Mouse (Mus musculus) T-helper 17 cell (primary cell): ENCODE results near the gene Prmt3.

Source experiments
- in situ Hi-C, 2 experiments: fragments of 300-600 bp; cut with MboI, MseI; formaldehyde crosslinking; loops; 1 replicate in 1 of 2; 2 replicates in 1 of 2; pipeline ENCODE4 v1.15.1; 2025; ENCODE audit warnings: high pct_unique_total_duplicates in 2 of 2

The Prmt3 gene

DNA sequence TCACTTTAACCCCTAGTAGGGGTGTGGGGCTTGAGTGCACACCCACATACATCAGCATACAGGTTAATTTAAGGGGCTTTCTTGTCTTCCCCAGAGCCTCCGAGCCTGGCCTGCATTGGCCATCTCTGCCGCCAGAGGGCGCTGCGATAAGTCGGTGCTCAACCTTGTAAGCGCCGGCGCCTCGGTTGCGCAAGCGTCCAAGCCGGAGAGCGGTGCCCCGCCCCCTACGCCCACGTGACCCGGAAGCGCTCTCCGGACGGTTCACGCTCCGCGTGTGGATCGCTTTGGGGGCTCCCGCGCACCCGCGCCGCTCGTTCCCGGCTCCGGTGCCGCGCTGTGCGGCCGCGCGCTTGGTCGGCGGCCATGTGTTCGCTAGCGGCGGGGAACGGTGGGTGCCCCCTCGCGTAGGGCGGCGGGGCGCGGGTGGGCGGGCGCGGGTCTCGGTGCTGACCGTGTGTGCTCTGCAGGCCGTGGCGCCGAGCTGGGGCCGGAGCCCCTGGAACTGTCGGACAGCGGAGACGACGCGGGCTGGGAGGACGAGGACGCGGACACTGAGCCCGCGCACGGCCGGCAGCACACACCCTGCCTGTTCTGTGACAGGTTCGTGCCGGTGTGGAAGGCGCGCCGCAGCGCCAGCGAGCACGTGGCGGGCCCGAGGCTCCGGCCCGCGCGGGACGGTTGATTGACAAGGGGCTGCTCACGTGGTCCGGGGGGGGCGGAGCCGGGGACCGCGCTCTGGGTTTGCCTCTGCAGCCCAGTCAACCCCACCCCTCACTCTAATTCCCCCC, at the start of gene Prmt3:
TSS of gene Prmt3 (plus strand) at position 233 of the 788 bp plus-strand sequence.
- in situ Hi-C loops = loop anchor here (25.0 kb wide), 1 partner anchor 966 kb away; no protein-coding TSS in a partner anchor

DNA sequence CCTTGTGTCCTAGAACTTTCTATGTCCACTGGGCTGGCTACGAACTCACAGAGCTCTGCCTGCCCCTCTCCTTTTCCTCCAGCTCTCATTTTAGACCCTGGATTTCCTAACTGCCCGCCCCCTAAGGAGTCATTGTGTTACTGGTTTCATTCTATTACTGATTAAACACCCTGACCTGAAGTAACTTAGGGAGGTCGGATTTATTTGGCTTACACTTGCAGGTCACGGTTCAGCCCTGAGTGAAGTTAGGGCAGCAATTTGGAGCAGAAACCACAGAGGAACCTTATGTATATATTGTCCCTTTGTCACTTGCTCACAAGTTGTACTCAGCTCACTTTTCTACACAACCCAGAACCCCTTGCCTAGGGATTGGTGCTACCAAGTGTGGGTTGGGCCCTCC, 43.8 kb upstream of the Prmt3 start:
- in situ Hi-C loops = no loop called here

DNA sequence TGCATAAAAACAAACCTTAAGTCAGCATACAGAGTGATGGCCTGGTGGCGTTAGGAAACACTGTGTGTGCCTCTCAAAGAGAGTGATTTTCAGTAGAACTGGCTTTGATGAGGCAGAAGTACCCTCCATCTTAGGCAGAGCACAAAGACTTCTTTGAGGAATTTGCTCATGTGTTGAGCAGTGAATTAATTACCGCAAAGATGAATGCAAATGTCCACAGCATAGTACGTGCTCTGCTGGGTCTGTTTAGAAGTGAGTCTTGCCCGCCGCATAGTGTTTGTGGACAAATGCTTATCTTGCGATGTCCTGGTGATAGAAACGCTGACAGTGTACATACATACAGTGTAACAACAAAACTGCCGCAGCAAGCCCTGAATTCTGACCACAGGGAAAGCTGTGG, 38.7 kb upstream of the Prmt3 start:
- in situ Hi-C loops = no loop called here

DNA sequence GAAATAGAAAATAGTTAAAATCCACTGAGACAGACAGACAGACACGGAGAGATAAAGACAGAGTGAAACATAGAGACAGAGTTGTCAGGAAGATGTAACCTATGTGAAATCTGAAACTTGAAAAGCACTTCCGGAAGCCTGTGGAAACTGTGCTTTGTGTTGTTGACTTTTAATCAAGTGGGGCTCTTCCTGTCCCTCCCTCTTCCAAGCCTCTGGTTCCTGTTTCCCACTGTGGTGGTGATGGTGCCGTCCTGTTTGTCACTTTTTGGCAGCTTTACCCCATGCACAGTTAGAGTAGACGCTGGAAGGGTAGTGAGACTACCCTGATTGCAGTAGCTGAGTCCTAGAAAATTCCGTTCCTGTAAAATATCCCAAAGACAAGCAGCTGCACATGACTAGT, 36.7 kb upstream of the Prmt3 start:
- in situ Hi-C loops = no loop called here

DNA sequence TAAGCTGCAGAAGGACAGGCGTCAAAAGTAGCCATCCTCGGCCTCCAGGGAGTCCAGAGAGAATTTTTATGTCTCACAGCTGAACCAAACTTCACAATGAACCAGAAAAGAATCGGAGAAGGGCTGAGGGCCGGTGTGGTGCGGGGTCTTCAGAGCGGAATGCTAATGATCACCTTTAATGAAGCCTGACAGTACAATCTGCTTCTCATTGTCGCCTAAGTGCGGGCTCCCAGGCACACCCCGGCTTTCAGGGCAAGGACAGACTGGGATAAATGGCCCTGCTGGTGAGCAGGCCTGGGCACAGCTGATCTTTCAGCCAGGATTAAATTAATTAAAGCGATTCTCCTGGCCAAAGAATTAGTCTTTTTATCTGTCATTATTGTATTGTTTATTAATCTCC, 36.2 kb upstream of the Prmt3 start:
- in situ Hi-C loops = no loop called here

DNA sequence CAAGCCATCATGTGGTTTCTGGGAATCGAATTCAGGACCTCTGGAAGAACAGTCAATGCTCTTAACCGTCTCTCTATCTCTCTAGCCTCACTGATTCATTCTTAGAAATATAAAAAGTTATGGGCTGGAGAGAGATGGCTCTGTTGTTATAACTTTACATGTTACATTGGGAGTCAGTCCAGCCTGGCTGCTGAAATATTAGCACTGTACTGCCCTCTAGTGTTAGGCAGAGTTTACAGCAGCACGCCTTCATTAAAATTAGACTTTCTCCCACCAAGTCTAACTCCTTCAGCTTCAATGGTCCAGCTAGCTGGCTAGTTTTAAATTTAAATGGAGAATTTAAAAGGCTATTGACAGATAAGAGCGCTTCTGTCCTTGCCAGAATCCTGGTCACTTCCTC, 27.0 kb upstream of the Prmt3 start:
- in situ Hi-C loops = loop anchor here (5.0 to 10.0 kb wide), 2 partner anchors 134 to 286 kb away; no protein-coding TSS in a partner anchor

DNA sequence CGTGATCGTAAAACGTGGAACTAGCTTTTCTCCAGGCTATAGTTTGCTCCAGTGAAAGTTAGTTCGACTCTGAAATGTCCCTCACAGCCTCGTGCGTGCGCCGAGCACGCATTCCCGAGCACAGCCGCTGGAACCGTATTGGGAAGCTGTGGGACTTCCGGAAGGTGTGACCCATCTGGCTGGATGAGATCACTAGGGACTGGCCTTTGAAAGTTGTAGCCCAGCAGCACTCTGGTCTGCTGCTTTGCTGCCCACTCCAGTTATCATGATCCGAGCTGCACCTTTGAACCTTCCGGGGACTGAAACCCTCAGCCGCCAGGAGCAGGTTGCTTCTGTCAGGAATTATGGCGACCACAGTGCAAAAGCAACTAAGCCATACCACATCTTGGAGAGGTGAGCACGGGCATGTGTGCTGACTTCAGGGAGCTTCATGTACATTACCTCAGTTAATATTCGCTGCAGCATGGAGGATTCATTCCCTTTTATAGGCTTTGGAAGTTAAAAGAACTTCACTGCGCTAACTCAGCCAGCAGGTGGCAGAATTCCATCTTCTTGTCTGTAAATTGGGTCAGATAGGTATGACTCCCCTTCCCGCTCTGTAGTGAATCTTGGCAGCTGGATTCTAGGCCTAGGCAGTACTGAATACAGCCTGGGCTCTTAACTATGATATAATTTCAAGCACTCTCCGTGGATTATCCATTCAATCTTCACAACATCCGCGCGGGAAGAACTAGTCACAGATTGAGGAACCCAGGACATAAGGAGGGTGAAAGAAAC, 25.2 kb upstream of the Prmt3 start:
- in situ Hi-C loops = loop anchor here (5.0 to 10.0 kb wide), 2 partner anchors 136 to 288 kb away; no protein-coding TSS in a partner anchor

DNA sequence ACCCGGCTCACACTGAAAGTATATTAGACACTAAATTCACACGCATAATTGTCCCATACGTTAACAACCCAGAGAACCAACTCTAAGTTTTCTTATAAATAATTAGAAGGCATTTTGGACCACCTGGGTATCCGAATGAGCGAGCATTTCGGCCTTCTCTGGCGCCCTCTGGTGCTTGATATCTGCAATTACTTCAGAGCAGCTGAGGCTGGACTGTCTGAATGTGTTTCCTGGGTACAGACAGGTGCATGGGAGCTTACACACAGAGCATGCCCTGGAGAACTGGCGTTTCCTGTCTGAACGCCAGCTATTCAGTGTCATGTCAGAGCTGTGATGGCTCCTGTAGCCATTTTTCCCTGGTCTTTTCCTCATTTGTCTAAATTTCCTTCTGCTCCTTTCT, 23.4 kb upstream of the Prmt3 start:
- in situ Hi-C loops = loop anchor here (5.0 to 10.0 kb wide), 3 partner anchors 137 to 290 kb away; no protein-coding TSS in a partner anchor

DNA sequence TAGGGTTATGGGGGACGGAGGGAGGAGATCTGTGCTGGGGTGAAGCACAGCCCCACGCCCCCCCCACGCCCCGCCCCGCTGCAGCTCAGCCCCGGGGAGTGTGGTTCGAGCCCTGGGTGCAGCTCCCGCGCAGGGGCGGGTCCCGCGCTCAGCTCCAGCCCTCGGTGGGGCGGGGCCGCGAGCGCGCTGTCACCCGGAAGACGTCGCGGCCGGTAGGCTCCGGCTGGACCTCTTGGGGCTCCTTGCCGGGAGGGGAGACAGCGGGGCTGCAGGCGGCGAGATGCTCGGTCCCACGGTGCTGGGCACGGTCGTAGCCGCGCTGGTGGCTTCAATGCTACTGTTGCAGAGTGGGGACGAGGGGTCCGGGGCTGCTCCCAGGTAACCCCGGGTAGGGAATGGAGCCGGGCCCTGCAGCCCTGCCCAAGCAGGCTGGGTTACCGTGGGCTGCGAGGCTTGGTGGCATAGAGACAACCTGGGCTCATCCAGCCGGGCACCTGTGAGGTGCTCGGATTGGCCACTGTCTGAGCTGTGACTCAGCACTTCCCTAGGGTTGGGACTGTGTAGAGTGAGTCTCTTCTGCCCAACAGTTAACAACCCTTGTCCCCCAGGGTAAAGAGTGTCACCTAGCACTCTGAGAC, 19.1 kb upstream of the Prmt3 start, which contains the start of gene Htatip2:
TSS of gene Htatip2 (plus strand) at position 182 of the 638 bp plus-strand sequence.
- in situ Hi-C loops = loop anchor here (5.0 to 10.0 kb wide), 3 partner anchors 142 to 294 kb away; no protein-coding TSS in a partner anchor

DNA sequence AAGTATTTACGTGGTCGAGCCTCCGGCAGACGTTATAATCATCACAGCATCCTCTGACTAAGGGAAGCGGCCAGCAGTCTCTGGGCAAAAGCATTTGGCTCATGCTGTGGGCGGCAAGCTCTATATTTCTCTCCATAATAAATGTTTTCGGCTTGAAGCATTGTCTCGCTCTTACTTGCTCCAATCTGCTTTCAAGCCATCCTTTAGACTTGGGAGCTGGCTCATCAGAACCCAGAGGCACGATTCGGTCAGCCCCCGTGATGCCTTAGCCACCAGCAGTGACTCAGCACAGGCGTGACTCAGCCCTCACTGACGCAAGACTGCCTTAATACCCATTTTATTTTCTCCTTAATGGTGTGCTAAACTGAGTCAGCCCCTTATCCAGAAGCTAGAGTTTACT, 15.5 kb upstream of the Prmt3 start:
- in situ Hi-C loops = no loop called here

DNA sequence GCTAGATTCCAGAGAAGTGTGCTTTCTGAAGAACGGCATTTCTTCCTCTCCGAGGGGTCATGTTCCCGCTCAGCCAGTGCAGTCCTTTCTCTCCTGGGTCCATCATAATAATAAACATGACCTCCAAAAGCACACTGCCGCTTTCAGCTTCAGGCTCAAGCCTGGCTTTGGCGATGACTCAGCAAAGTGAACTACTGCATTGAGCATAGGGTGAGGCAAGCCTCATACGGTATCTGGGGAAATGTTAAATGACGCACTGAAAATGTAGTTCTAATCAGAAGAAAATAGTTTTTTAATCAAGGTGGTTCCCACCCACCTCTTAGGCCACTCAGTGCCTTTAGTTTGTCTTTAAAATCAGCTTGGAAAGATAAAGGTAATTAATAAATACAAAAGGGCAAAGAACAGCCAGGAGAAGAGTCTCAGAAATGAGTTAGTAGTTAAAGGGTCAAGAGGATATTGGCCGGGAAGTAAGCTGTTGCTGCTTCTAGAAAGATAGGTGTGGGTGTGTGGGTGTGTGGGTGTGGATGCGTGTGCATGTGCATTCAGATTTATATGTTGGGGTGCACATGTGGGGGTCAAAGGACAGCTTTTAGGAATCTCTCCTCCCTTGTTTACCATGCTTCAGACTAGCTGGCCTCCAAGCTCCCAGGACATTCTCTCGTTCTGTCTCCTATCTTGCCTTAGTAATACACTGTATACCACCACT, 14.0 kb upstream of the Prmt3 start:
- in situ Hi-C loops = no loop called here

DNA sequence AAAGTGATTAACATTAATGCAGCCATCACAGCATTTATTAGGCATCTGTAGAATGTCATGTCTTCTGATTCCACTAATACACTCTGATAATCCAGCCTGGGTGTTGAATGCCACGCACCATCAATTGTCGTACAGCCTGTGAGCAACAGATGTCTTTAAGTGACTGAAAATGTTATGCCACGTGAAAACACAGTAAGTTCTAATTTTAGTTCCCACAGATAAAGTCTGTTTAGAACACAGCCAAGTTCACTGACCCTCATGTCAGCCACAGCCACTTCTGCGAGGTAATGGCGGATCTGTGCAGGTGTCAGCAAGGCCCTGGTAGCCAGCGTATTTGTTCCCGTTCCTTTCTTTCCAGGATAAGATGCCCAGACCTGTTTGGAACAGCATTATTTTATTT, 12.0 kb upstream of the Prmt3 start:
- in situ Hi-C loops = no loop called here

DNA sequence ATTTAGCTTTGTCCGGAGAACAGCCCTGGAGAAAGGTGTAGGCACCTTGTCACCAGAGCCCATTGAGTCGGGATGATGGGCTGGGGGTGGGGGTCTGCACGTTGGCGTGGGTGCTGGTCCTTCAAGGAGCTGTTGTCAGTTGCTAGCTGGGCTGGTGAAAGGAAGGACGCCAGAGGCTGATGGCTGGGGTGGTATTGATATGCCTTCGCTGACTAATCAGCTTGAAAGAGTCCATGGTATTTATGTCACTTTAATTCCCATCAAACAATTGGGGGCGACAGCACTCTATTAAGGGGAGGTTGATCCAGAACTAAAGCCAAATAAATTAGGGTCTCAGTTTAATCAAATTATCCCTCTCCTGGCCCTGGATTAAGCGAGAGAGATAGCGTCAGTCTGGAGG, 9.6 kb upstream of the Prmt3 start:
- in situ Hi-C loops = no loop called here

DNA sequence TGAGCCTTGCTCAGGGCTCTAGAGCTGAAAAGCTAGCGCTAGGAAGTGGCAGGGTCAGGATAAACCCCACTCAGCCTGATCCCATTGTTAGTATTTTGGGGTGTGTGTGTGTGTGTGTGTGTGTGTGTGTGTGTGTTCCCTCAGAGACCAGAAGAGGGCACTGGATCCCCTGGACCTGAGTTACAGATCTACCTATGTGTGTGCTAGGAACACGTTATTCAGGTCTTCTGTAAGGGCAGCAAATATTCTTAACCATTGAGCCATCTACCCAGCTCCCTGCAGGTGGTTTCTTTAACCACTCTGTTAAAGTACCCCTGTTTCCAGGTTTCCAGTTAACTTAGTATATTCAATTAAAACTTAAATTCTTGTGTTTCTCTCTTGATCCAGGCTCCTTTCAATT, 3.8 kb upstream of the Prmt3 start:
- in situ Hi-C loops = no loop called here

DNA sequence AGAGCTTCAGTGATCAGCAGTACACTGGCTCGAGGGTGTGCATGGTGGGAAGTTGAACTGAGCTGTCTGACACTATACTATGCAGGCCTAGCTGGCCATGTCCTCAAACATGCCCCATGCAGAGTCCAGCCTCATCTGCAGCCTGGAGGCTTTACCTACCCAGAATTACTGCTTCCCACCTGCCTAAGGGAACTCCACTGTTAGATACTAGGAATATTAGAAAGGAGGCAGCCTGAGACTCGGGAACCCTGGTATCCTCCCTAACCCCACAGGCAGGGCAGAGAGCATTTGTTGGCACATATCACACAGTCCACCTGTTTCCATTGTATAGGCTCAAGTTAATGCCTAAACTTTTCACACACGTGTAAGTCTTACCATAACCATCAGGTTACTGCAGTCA, 561 bp upstream of the Prmt3 start:
- in situ Hi-C loops = loop anchor here (25.0 kb wide), 1 partner anchor 965 kb away; no protein-coding TSS in a partner anchor

DNA sequence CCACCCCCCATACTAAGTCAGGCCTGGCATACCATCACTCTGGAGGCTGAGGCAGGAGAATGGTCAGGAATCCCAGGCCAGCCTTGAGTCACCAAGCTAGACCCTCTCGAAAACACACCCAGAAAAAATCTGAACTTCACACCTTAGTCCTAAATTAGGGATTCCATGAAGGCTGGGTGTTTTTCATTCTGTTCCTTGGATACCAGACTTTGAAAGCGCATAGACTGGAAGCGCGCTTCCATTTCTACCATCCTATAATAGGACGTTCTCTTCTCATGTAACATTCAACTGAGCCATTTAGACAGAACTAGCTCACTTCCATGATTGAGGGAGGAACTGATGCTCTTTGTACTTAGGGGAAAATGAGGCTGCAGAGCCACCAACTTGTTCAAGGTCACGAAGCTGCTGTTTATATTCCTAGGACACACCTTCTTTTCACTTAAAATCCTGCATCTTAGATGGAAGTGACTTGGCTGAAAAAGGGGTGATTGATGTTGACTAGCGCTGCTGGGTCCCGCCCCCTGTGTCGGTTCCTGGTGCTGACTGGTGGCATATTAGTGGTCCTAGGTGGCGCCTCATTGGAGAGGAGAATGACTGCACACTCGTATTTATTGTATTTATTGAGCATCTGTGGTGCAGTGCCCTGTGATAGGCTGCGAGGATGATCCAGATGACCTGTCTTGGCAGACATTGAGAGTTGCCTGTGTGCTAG, 914 bp downstream of the Prmt3 start:
- in situ Hi-C loops = loop anchor here (25.0 kb wide), 1 partner anchor 967 kb away; no protein-coding TSS in a partner anchor

DNA sequence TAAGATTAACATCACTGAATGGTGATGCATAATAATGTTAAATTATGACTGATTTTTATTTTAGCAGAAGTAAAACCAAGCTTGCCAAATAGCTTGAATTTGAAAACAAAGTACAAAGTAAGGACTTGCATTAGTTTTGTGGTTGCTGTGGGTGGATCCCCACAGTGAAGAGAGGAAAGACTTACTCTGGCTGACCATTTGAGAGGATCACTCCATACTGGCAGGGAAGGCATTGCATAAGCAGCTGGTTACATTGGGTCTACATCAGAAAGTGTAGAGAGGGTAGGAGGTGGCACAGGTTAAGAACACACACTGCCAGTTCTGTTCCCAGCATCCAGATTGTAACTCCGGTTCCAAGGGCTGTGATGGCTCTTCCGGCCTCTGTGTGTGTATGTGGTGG, 4.9 kb downstream of the Prmt3 start:
- in situ Hi-C loops = loop anchor here (25.0 kb wide), 1 partner anchor 971 kb away; no protein-coding TSS in a partner anchor

DNA sequence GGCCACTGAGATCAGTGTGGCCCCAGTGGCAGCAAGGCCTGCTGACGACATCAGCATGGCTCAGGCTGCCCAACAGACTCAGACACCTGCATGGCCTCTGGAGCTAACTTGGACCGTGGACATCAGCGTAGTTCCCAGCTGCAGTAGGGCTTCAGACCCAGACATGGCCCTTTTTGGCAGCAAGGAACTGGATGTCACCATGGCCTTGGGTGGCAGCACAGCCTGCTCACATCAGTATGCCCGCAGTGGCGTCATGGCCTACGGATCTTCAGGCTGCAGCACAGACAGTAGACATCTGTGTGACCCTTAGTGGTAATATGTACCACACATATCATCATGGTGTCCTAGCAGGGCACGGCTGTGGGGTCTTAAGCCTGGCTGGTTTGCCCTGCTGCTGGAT, 7.0 kb downstream of the Prmt3 start:
- in situ Hi-C loops = loop anchor here (25.0 kb wide), 1 partner anchor 973 kb away; no protein-coding TSS in a partner anchor

DNA sequence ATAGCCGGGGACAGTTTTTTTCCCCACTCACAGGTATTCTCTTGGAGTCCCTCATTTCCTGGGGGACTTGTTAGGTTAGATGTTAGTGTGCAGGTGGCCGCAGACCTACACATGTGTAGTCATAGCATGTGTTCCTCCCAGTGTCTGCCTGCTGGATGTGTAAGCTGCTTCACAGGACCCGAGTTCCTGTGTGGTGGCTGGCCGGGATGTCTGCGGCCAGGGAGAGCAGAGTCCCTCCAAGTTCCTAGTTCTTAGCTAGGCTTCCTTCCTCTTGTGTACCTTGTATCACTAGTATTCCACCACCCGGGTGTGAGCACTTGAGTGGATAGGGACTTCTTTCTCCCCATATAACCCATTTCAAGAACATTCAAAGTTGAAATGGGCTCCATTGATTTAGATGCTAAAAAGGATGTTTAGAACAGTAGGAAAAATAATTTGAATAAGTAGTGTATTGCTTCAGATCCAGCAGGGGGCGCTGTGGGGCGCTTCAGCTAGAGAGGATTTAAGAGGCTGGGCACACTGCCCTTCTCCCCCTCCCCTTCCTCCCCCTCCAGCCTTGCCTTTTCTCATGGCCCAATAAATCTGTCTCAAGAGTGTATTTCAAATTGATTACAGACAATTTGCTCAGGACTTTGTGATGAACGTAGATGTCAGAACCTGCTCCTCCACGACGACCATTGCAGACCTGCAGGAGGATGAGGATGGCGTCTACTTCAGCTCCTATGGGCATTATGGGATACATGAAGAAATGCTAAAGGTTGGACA, 8.7 kb downstream of the Prmt3 start:
- in situ Hi-C loops = loop anchor here (25.0 kb wide), 1 partner anchor 974 kb away; no protein-coding TSS in a partner anchor

DNA sequence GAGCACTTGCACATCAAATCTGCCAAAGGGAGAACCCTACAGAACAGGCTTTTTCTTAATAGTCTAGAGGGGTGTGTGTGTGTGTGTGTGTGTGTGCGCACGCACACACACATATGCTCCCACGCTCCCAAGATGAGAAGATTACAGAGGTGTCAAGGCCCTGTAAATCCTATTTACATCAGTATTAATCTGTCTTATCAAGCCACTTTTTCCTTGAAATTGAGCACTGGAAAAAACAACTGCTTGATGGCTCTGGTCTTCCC, 9.2 kb downstream of the Prmt3 start:
- in situ Hi-C loops = loop anchor here (25.0 kb wide), 1 partner anchor 975 kb away; no protein-coding TSS in a partner anchor
